Mouse (Mus musculus) kidney, embryonic 14.5 days (tissue): Measurements from ENCODE around the gene Metrnl. TPM values are rescaled to one million over a fixed set of nuclear protein-coding genes. Genes with fewer than 3 reads are reported as not detected.
"Not testable (repeated sequence)": the region's sequence is repeated elsewhere in the genome, so short reads cannot be mapped to it uniquely, and the experiment has no call there.

Source experiments
- ATAC-seq: fragments of 200-750 bp; cut with Nextera tagmentation; 2 replicates; pipeline ENCODE4 v1.8.0; 2017; ENCODE audit warnings: moderate number of reproducible peaks, mild to moderate bottlenecking, moderate TSS enrichment, moderate library complexity; ENCODE audit not compliant: low FRiP score, low TSS enrichment
- H3K27ac ChIP-seq: fragments of 300-500 bp; sonication (generic); 2 replicates; pipeline ENCODE4 v1.5.1; 2014; ENCODE audit warnings: low read depth, mild to moderate bottlenecking, low read length, moderate library complexity, mixed read lengths
- H3K27me3 ChIP-seq: fragments of 300-500 bp; sonication (generic); 2 replicates; pipeline ENCODE4 v1.6.1; 2014; ENCODE audit warnings: mild to moderate bottlenecking, low read length; ENCODE audit not compliant: control insufficient read depth, insufficient read depth
- H3K36me3 ChIP-seq: fragments of 300-500 bp; sonication (generic); 2 replicates; pipeline ENCODE4 v1.6.1; 2014; ENCODE audit warnings: low read length, mixed read lengths; ENCODE audit not compliant: control insufficient read depth, insufficient read depth
- H3K4me1 ChIP-seq: fragments of 300-500 bp; sonication (generic); 2 replicates; pipeline ENCODE4 v1.6.1; 2014; ENCODE audit warnings: low read length, mixed read lengths; ENCODE audit not compliant: control insufficient read depth, insufficient read depth
- H3K4me2 ChIP-seq: fragments of 300-500 bp; sonication (generic); replicated peaks from 2 replicates; pipeline ENCODE4 v1.6.1; 2014; ENCODE audit warnings: low read depth, mild to moderate bottlenecking, low read length
- H3K4me3 ChIP-seq: fragments of 300-500 bp; sonication (generic); 2 replicates; pipeline ENCODE4 v1.5.1; 2014; ENCODE audit warnings: mild to moderate bottlenecking, low read length
- H3K9ac ChIP-seq: fragments of 300-500 bp; sonication (generic); 2 replicates; pipeline ENCODE4 v1.6.1; 2014; ENCODE audit warnings: low read depth, mild to moderate bottlenecking, low read length, moderate library complexity
- H3K9me3 ChIP-seq: fragments of 300-500 bp; sonication (generic); 2 replicates; pipeline ENCODE4 v1.6.1; 2016; ENCODE audit warnings: low read length; ENCODE audit not compliant: control insufficient read depth
- WGBS: fragments of 180-500 bp; shearing (Covaris S2); extraction: QIAGEN DNeasy Blood & Tissue Kit; methylation state at CpG from one replicate; pipeline ENCODE4 v1.1.7; 2014; 5-methylcytosine and 5-hydroxymethylcytosine counted together
- polyA plus RNA-seq: library from polyadenylated mRNA; unstranded; fragments of >200 nt; fragmentation: Nextera tagmentation; extraction: Ambion mirVana; gene quantifications from 2 replicates; pipeline ENCODE4 v1.2.1, GENCODE M21; 2014

The Metrnl gene
- polyA plus RNA-seq, 1 experiment from 2014 or later = 18.3 TPM

GRCm38 (mm10) chr11:121658151-121658550 is 43.2 kb upstream of the Metrnl start:
- WGBS = 32% methylated on average over 1 of the region's 1 CpGs
- H3K27me3 ChIP-seq = no peaks in the 10 kb centered on the region
- no peak for ATAC-seq

GRCm38 (mm10) chr11:121660604-121661003 is 40.7 kb upstream of the Metrnl start:
- H3K4me2 ChIP-seq, H3K27me3 ChIP-seq, H3K27ac ChIP-seq, H3K9me3 ChIP-seq, ATAC-seq, H3K9ac ChIP-seq, H3K4me1 ChIP-seq, H3K36me3 ChIP-seq, H3K4me3 ChIP-seq: not testable (repeated sequence)
- 89% methylated on average over 2 of the region's 2 CpGs for WGBS

More at GRCm38 (mm10) chr11:121658151-121658550, 43.2 kb upstream of the Metrnl start:
- Histone ChIP-seq H3K27ac (no peak overlapping the region), H3K36me3 (peaks cover 5% of the 10 kb centered on the region; the same call in 1 of the 2 replicates), H3K9me3 (no peaks in the 10 kb centered on the region), H3K4me1 (no peaks in the 10 kb centered on the region), H3K9ac (no peak overlapping the region), H3K4me3 (no peak overlapping the region), H3K4me2 (no peak overlapping the region)

GRCm38 (mm10) chr11:121661116-121661515 is 40.2 kb upstream of the Metrnl start:
- Histone ChIP-seq H3K27me3 (no peaks in the 10 kb centered on the region), H3K4me3 (no peak overlapping the region), H3K27ac (no peak overlapping the region), H3K4me2 (no peak overlapping the region), H3K4me1 (no peaks in the 10 kb centered on the region), H3K9ac (no peak overlapping the region), H3K36me3 (peaks cover 5% of the 10 kb centered on the region; the same call in 1 of the 2 replicates), H3K9me3 (no peaks in the 10 kb centered on the region)
- ATAC-seq = no peak
- 79% methylated on average over 2 of the region's 2 CpGs for WGBS

- Histone ChIP-seq H3K4me3 (no peak overlapping the region), H3K9me3 (no peaks in the 10 kb centered on the region), H3K9ac (no peak overlapping the region), H3K27ac (no peak overlapping the region), H3K27me3 (no peaks in the 10 kb centered on the region), H3K36me3 (peaks cover under 1% of the 10 kb centered on the region; the same call in 1 of the 2 replicates), H3K4me2 (no peak overlapping the region), H3K4me1 (0 out of 2 replicates have a peak, but pooled peaks cover 5% of the 10 kb centered on the region)
- ATAC-seq = no peak
- 93% methylated on average over 4 of the region's 4 CpGs for WGBS
These were observed 33.8 kb upstream of the Metrnl start for GRCm38 (mm10) chr11:121667541-121667940.

- Histone ChIP-seq H3K9me3 (no peaks in the 10 kb centered on the region), H3K27me3 (no peaks in the 10 kb centered on the region), H3K4me2 (no peak overlapping the region), H3K9ac (no peak overlapping the region), H3K27ac (no peak overlapping the region), H3K4me1 (0 out of 2 replicates have a peak, but pooled peaks cover 5% of the 10 kb centered on the region), H3K4me3 (no peak overlapping the region), H3K36me3 (no peaks in the 10 kb centered on the region)
- 93% methylated on average over 5 of the region's 5 CpGs for WGBS
- no peak for ATAC-seq
These were observed 32.6 kb upstream of the Metrnl start for GRCm38 (mm10) chr11:121668776-121669175.

GRCm38 (mm10) chr11:121670926-121671325 is 30.4 kb upstream of the Metrnl start:
- 89% methylated on average over 5 of the region's 5 CpGs for WGBS
- 0 out of 2 replicates have a peak, but pooled peaks cover 5% of the 10 kb centered on the region for H3K4me1 ChIP-seq
- H3K36me3 ChIP-seq = no peaks in the 10 kb centered on the region
- H3K4me2 ChIP-seq = no peak overlapping the region
- peaks cover 1% of the 10 kb centered on the region; the same call in 1 of the 2 replicates for H3K9me3 ChIP-seq
- no peak overlapping the region for H3K27ac ChIP-seq
- no peak overlapping the region for H3K9ac ChIP-seq
- no peak overlapping the region for H3K4me3 ChIP-seq
- H3K27me3 ChIP-seq = no peaks in the 10 kb centered on the region
- ATAC-seq = no peak

GRCm38 (mm10) chr11:121672312-121672989 is 28.9 kb upstream of the Metrnl start:
- WGBS = 2% methylated on average over 22 of the region's 22 CpGs
- H3K4me2 ChIP-seq = peak overlapping the region; percentile 77
- 0 out of 2 replicates have a peak, but pooled peaks cover 5% of the 10 kb centered on the region for H3K4me1 ChIP-seq
- H3K4me3 ChIP-seq = peak overlapping the region; percentile 72
- H3K27ac ChIP-seq = peak overlapping the region; percentile 94
- peak overlapping the region; percentile 77 for H3K9ac ChIP-seq
- H3K27me3 ChIP-seq = no peaks in the 10 kb centered on the region
- no peaks in the 10 kb centered on the region for H3K36me3 ChIP-seq
- ATAC-seq = no peak; the same call in none of the 2 replicates
- peaks cover 3% of the 10 kb centered on the region; the same call in 1 of the 2 replicates for H3K9me3 ChIP-seq

- Histone ChIP-seq H3K27ac (peak within 1 kb of the TSS; percentile 94), H3K27me3 (no peaks in the 10 kb centered on the region), H3K9me3 (peaks cover 3% of the 10 kb centered on the region; the same call in 1 of the 2 replicates), H3K36me3 (no peaks in the 10 kb centered on the region), H3K9ac (peak within 1 kb of the TSS; percentile 77), H3K4me1 (0 out of 2 replicates have a peak, but pooled peaks cover 5% of the 10 kb centered on the region), H3K4me2 (peak within 1 kb of the TSS; percentile 77), H3K4me3 (peak within 1 kb of the TSS; percentile 72)
- WGBS = under 1% methylated on average over 46 of the region's 46 CpGs
- ATAC-seq = peak; percentile 100
These were observed 28.3 kb upstream of the Metrnl start, which contains the start of gene B3gntl1 for GRCm38 (mm10) chr11:121672990-121673572. TSS of gene B3gntl1 (minus strand) at chr11:121673153.

- peak overlapping the region; percentile 77 for H3K9ac ChIP-seq
- WGBS = 73% methylated on average over 7 of the region's 7 CpGs
These were observed 27.7 kb upstream of the Metrnl start for GRCm38 (mm10) chr11:121673629-121674028.

More at GRCm38 (mm10) chr11:121673629-121674028, 27.7 kb upstream of the Metrnl start:
- no peaks in the 10 kb centered on the region for H3K27me3 ChIP-seq
- H3K9me3 ChIP-seq = peaks cover 3% of the 10 kb centered on the region; the same call in 1 of the 2 replicates
- 0 out of 2 replicates have a peak, but pooled peaks cover 5% of the 10 kb centered on the region for H3K4me1 ChIP-seq
- H3K27ac ChIP-seq = peak overlapping the region; percentile 94
- H3K4me2 ChIP-seq = peak overlapping the region; percentile 77
- H3K4me3 ChIP-seq = peak overlapping the region; percentile 72
- peak; percentile 25 for ATAC-seq
- no peaks in the 10 kb centered on the region for H3K36me3 ChIP-seq
